Mouse (Mus musculus): ENCODE results near the gene Elane. TPM values are rescaled to one million over a fixed set of nuclear protein-coding genes. Genes with fewer than 3 reads are reported as not detected.

Gene Elane
- total RNA-seq, 2 experiments from 2014 or later, result 0.23 TPM; not detected in 1

DNA sequence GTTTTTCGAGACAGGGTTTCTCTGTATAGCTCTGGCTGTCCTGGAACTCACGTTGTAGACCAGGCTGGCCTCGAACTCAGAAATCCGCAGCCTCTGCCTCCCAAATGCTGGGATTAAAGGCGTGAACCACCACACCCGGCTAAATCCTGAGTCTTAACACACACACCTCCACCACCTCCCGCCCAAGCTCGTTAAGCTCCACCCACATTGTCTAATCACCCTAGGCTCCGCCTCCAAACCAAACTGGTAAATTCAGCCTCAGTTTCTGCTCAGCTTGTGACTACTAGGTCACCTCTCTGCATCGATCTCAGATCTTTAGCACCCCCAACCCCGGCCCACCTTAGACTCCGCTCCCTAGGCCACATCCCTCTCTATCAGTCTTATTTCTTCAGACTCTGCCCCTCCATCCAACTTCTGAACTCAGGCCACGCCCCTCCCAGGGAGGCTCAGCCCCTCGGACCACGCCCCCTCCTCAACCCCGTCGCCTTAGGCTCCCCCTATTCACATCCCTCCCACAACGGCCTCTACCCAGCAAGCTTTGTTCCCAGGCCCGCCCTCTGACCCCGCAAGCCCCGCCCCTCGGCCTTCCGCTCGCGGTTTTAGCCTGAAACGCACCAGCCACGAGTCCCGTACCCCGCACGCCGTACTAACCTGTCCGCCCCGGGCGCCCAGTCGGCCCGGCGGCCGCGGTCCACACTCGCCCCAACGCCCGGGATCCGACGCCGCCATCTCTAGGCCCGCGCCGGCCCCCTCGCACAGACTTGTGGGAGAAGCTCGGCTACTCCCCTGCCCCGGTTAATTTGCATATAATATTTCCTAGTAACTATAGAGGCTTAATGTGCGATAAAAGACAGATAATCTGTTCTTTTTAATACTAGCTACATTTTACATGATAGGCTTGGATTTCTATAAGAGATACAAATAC is 22.4 kb downstream of the Elane start, which contains the start of gene Med16:
Gene Med16, minus strand, starts transcription at position 757 of the 925 bp plus-strand sequence.
- peak; percentile 91 for ATAC-seq (replicated peaks; ENCODE audit: low FRiP score, low TSS enrichment, poor library complexity, severe bottlenecking)

DNA sequence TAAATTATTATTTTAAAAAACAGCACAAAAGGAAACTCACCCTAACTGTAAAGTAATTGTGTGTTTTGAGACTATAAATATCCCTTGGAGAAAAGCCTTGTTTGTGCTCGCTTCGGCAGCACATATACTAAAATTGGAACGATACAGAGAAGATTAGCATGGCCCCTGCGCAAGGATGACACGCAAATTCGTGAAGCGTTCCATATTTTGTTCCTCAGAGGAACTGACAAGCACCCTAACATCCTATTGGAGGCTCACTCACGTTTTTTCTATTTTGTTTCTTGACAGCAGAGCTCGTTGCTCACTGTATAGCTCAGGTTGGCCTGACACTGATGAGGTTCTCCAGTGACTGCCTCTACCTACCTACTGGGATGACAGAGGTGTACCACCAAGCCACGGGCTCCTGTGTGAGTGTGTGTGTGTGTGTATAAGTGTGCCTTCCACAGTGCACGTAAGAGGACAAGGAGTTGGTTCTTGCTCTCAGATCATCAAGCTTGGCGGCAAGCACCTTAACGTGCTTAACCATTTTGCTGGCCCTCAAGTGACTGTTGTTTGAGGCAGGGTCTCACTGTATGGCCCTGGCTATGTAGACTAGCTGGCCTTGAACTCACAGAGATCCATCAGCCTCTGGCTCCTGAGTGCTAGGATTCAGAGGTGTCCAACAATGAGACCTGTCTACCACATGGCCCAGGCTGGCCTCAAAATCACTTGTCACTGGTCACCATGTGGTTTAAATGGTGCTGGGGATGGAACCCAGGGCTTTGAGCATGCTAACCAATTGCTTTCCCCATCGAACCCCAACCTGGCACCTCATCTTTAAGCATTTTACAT is 23.3 kb downstream of the Elane start:
- ATAC-seq (replicated peaks; ENCODE audit: low FRiP score, low TSS enrichment, poor library complexity, severe bottlenecking), result peak; percentile 23; the same call in 1 of the 2 replicates

DNA sequence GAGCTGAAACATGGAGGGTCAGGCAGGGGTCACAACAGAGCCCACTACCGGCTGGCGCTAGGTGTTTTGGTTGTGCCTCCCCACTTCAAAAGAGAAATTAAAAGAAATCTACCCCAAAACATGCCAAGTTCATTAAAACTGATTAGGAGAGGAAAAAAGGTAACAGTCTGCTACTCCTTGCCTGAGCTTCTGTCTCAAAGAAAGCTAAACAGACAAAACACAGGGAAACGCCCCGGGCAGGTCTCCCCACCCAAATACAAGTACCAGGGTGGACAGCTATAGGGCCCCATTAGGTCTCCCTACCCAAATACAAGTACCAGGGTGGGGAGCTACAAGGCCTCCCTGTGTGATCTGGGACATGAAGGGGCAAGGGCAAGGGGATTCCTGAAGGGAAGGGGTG is 24.5 kb downstream of the Elane start, which contains the start of gene Gm26602:
Gene Gm26602, plus strand, starts transcription at position 301 of the 400 bp plus-strand sequence.
- no peak for ATAC-seq (replicated peaks; ENCODE audit: low FRiP score, low TSS enrichment, poor library complexity, severe bottlenecking)

DNA sequence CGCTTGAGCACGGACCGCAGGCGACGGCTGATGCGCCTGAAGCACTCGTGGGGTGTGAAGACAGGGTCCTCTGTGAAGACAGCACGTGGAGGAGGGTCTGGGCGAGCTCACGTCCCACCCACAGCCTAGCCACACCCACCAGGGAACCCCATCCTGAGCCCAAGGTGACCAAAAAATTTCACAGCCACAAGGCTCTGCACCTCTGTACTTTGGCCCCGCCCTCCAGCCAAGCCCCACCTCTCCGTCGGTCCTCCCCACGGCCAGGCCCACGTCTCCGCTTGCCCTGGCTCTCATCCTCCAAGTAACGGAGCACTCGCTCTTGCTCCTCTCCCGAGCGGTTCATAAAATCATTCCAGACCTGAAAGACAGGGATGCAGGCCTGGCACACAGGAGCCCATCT is 26.4 kb downstream of the Elane start:
- ATAC-seq (replicated peaks; ENCODE audit: low FRiP score, low TSS enrichment, poor library complexity, severe bottlenecking), result no peak

DNA sequence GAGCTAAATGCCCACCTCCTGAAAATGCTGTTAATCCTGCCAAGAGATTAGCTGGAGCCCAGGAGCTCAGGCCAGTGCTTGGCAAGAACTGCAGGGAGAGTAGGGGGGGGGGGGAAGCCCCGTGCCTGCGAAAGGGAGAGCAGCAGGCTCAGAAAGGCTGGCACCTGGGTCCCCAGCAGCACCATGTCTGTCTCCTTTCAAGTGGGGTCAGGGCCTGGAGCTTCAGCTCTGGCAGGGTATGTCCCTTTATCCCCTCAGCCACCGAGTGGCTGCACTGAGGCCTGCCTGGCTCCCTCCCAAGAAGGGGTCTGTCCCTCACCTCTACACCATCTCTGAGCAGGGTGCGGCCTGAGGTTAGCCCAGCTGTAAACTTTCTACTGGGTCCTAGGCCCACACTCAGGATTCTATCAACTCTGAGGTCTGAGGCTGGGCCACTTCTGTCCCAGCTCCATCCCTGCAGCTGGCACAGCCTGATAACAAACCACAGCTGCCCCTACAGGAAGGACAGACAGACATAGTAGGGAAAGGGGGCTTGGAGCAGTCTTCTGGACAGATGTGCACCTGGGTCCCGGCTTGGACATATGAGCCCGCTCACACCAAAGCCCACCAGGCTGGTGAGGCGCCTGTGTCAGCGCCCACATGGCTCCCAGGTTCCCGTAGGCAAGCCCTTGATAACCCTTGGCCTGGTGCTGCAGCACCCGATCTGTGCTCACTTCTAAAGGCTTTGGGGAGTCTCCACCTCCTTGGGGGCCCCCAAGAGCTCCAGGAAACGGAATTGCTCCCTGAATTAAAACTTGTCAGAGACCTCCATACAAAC is 28.3 kb downstream of the Elane start:
- peak; percentile 64 for ATAC-seq (replicated peaks; ENCODE audit: low FRiP score, low TSS enrichment, poor library complexity, severe bottlenecking)

DNA sequence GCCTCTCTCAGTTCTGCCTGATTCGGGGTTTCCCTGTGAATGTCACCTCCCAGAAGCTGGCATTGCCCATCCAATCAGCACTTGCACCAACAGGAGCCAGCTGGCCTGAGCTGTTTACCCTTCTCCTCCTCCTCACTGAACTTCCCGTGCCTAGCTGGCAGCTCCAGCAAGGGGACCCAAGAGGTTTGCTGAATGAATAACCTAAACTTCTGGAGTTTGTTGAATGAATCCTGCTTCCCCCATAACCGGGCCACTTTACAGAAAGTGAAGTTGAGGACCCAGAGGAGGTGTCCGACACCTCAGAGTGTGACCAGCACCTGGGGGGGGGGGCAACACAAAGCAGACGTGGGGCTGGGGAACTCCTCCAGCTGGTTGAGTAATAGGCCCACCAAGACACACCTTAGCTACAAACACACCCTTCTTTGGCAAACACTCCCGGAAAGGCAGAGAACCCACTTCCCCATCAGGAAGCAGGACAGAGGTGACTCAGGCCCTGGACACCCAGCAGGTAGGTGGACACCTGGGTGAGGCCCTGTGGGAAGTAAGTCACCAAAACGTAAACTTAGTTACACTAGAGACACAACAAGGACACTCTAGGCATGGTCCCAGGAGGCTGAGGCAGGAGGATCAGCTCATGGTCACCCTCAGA is 29.0 kb downstream of the Elane start:
- ATAC-seq (replicated peaks; ENCODE audit: low FRiP score, low TSS enrichment, poor library complexity, severe bottlenecking), result peak; percentile 9

DNA sequence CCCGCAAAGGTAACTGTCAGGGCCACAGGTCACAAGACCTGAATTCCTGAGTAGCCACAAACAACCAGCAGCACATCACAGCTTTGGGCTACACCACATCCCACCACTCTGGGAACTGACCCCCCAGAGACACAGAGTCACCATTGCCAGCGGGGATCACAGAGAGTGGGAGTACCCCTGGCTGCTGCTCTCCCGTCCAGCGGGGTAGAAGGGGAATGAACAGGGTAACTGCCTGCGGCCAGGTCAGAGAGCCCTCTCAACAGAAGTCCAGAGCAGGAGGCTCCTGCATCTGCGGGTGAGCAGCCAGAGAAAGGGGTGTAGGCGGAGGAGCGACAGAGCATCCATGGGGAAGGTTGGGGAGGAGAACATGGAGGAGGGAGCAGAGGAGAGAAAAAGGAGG is 30.0 kb downstream of the Elane start:
- ATAC-seq (replicated peaks; ENCODE audit: low FRiP score, low TSS enrichment, poor library complexity, severe bottlenecking), result no peak

DNA sequence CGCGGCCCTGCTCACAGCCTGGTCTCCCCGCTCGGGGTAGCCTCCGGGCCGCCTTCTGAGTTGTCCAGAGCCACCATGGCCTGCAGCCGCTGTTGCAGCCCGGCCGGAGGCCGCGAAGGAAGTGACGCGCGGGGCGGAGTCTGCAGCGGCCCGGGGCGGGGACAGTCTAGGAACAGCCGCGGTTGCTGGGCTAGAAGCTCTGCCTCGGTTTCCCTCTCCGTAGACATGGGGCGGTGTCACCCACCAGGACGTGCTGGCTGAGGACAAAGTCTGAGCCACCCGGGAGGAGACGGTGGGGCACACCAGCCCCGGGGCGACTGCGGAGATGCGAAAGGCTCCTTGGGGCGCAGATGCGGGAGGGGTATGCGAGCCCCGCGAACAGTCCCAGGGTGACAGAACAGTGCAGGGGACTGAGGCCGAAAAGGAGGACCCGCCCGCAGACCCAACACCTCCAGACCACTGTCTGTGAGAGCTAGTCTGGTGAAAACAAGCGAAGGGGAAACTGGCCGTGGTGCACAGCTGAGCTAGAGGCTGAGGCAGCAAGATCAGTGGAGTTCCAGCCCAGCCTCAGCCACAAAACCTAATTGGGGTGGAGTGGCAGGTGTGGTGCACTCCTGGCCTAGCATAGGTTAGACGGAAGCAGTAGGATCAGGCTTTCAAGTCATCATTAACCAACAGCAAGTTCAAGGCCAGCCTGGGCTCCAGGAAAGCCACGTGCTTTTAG is 30.9 kb downstream of the Elane start, which contains the start of gene Kiss1r:
Gene Kiss1r, plus strand, starts transcription at position 164 of the 724 bp plus-strand sequence.
- ATAC-seq (replicated peaks; ENCODE audit: low FRiP score, low TSS enrichment, poor library complexity, severe bottlenecking), result peak; percentile 50

DNA sequence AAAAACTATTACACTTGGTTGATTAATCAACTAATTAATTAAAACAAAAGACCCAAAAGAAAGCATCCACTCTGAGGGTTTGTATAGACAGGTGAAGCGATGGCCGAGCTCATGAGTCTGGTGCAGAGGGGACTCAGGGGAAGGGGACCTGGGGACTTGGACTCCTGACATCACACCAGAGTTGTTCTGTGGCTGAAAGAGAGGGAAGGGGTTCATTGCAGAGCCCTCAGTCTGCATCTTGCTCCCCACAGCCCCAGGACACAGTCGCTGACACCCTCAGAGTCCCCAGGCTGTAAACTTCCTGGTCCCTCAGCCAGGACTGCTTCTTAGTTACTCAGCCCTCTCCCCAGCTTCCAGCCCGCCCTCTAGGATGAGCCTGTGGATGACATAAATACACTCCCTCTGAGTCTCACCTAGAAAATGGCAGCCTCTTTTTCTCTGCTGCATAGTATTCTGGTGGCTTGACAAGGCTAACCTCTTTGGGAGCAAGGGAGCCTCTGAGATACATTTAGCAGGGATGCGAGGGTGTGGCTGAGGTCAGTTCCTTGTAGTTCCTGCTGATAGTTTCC is 31.6 kb downstream of the Elane start:
- ATAC-seq (replicated peaks; ENCODE audit: low FRiP score, low TSS enrichment, poor library complexity, severe bottlenecking), result no peak

DNA sequence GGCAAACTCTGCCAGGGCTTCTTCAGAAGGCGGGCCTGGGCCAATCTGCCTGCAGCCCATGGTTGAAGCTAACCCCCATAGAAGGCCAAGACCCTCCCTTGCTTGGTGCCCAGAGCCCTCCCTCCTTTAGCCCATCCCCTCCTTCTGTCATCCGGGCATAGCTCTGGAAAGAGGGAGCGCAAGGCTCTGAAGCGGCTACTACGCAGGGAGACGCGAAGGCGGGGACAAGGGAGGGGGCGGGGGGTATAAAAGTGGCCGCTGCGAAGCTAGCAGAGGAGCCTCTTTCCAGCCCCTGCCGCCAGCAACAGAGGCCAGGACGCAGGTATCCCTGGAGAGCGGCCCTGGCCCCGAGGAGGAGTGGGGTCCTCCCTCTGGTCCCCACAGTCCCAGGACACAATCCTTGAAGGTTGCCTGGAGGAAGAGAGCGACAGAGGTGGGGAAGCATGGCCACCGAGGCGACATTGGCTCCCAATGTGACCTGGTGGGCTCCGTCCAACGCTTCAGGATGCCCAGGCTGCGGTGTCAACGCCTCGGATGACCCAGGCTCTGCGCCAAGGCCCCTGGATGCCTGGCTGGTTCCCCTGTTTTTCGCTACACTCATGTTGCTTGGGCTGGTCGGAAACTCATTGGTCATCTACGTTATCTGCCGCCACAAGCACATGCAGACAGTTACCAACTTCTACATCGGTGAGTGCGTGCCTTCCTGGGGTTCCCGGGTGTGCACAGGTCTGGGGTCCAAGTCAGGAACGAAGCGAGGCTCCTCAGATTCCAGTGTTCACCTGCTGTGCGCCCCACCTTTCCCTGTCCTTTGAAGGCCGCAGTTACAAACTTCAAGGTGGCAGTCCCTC is 32.4 kb downstream of the Elane start:
- ATAC-seq (replicated peaks; ENCODE audit: low FRiP score, low TSS enrichment, poor library complexity, severe bottlenecking), result no peak

DNA sequence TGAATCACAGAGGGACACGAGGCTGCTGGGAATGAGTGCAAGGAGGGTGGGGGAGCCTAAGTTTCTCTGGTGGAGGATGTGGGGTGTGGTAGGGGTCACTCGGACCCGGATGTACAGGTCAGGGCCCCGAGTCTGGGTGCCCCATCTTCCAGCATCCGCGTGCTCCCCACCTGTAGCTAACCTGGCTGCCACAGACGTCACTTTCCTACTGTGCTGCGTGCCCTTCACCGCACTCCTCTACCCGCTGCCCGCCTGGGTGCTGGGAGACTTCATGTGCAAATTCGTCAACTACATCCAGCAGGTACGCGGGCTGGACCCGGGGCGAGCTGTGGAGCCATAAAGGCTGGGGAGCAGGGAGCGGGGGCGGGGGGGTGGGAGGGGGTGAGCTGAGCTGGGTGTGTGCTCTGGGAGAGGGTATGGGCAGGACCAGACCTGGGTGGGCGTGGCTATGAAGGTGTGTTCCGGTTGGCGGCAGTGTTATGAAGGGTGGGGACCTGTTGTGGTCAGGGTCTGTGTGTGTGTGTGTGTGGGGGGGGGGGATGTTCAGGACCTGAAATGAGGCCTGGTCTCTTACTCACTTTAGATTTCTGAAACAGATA is 33.3 kb downstream of the Elane start:
- ATAC-seq (replicated peaks; ENCODE audit: low FRiP score, low TSS enrichment, poor library complexity, severe bottlenecking), result no peak

DNA sequence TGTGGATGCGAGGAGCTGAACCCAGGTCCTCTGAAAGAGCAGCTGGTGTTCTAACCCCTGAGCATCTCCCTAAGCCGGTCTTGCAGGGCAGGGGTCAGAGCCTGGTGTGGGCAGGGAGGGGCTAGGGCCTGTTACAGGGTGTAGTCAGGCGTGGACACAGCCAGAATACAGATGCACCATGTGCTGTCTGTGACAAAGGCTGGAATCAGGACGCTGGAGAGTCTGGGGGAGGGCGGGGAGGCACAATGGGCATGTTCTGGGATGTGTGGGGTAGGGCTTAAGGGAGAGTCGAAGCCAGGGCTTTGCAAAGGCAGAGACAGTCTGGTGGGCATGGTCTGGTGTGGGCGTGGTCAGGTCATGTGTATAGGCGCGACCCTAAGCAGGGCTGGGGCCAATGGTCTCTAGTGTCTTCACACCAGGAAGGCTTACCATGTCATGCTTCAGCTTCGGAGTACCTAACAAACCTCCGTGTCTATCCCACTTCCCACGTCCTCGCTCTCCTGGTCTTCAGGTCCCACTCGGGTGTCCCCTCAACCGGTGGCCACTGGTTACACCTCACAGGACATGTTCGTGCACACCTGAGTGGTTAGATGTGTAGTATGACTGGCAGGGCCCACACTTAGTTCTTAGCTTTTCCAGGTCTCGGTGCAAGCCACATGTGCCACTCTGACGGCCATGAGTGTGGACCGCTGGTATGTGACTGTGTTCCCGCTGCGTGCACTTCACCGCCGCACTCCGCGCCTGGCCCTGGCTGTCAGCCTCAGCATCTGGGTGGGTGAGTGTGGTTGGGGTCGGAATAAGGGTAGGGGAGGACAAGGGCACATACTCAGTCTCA is 34.2 kb downstream of the Elane start:
- ATAC-seq (replicated peaks; ENCODE audit: low FRiP score, low TSS enrichment, poor library complexity, severe bottlenecking), result no peak

DNA sequence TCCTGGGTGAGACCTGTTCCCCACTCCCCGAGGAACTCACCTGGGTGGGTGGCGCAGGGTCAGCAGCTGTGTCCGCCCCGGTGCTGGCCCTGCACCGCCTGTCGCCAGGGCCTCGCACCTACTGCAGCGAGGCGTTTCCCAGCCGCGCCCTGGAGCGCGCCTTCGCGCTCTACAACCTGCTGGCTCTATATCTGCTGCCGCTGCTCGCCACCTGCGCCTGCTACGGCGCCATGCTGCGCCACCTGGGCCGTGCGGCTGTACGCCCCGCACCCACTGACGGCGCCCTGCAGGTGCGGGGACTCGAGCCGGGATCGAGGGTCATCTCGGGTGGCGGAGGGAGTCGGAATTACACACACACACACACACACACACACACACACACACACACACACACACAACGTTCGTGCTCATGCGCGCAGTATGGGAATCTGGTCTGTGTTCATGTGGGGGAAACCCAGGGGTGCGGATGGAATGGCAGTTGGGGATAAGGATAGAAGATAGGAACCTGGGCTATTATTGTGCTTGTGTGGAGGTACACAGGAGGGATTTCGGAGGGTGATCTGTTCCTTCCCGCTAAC is 35.0 kb downstream of the Elane start, which contains the start of gene R3hdm4:
Gene R3hdm4, minus strand, starts transcription at position 251 of the 578 bp plus-strand sequence.
- ATAC-seq (replicated peaks; ENCODE audit: low FRiP score, low TSS enrichment, poor library complexity, severe bottlenecking), result no peak

DNA sequence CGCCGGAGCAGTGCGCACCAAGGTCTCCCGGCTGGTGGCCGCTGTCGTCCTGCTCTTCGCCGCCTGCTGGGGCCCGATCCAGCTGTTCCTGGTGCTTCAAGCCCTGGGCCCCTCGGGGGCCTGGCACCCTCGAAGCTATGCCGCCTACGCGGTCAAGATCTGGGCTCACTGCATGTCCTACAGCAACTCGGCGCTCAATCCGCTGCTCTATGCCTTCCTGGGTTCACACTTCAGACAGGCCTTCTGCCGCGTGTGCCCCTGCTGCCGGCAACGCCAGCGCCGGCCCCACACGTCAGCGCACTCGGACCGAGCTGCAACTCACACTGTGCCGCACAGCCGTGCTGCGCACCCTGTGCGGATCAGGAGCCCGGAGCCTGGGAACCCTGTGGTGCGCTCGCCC is 35.5 kb downstream of the Elane start:
- no peak for ATAC-seq (replicated peaks; ENCODE audit: low FRiP score, low TSS enrichment, poor library complexity, severe bottlenecking)

Data from megakaryocyte-erythroid progenitor cell, adult 5-6 weeks (primary cell).